19 mouse cellular contexts compared by ENCODE assay signal in the genomic region with DNA sequence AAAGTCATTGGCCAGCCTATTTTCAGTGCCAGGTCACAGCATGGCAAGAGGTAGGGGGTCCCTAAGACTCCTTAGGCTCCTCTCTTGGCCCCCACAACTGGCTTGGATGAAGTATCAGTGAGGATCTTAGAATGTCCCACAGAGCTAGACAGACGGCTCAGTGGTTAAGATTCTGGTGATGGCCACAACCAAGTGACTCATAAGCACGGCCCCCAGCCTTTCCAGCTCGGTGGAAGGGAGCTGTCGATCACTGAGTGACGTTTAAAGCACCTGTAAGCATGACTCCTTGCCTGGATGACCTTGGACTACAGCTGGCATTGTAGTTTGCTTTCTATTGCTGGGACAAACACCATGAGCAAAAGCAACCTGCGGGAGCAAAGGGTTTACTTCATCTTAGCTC.
"Had no signal": no experiment of that assay in that cellular context is flagged by ENCODE, and none has a peak within 500 bp of the region (broad histone marks: within the 10 kb centered on the region; RNA-seq: fewer than 3 reads in every experiment).

No protein-coding gene starts in this region.

- H3K9me3 ChIP-seq: midbrain, embryonic 10.5 days; midbrain, embryonic 12.5 days; neural tube, embryonic 13.5 days; neural tube, embryonic 15.5 days had no signal

- H3K27ac ChIP-seq: midbrain, embryonic 10.5 days; midbrain, embryonic 12.5 days; neural tube, embryonic 13.5 days; neural tube, embryonic 15.5 days had no signal

- ATAC-seq: midbrain, embryonic 16.5 days had no signal

- H3K4me3 ChIP-seq: midbrain, embryonic 10.5 days; midbrain, embryonic 12.5 days; myocyte; neural tube, embryonic 13.5 days; neural tube, embryonic 15.5 days had no signal

- H3K4me1 ChIP-seq: midbrain, embryonic 12.5 days; neural tube, embryonic 13.5 days; neural tube, embryonic 15.5 days had no signal

- H3K9ac ChIP-seq: lung, embryonic 14.5 days; midbrain, embryonic 12.5 days; neural tube, embryonic 13.5 days; neural tube, embryonic 15.5 days had no signal

- DNase-seq: lung, adult 18-20 months; lung, embryonic 14.5 days; lung, postnatal 10 days; lung, postnatal 4 days; midbrain, embryonic 14.5 days; retina, postnatal 1 day; right cerebral cortex, adult 18-20 months; right cerebral cortex, postnatal 25 days; right cerebral cortex, postnatal 4 days; spleen, adult 18-20 months; thymus, adult 18-20 months; thymus, postnatal 14 days; thymus, postnatal 36 days had no signal

- H3K27me3 ChIP-seq: midbrain, embryonic 12.5 days; neural tube, embryonic 13.5 days; neural tube, embryonic 15.5 days had no signal

- H3K36me3 ChIP-seq: neural tube, embryonic 15.5 days had no signal

- H3K4me2 ChIP-seq: lung, embryonic 14.5 days; midbrain, embryonic 12.5 days; neural tube, embryonic 13.5 days; neural tube, embryonic 15.5 days had no signal
